Mouse (Mus musculus): ENCODE results near the gene Olfr802. TPM values are rescaled to one million over a fixed set of nuclear protein-coding genes. Genes with fewer than 3 reads are reported as not detected.

The Olfr802 gene
- not detected for total RNA-seq (2023)

DNA sequence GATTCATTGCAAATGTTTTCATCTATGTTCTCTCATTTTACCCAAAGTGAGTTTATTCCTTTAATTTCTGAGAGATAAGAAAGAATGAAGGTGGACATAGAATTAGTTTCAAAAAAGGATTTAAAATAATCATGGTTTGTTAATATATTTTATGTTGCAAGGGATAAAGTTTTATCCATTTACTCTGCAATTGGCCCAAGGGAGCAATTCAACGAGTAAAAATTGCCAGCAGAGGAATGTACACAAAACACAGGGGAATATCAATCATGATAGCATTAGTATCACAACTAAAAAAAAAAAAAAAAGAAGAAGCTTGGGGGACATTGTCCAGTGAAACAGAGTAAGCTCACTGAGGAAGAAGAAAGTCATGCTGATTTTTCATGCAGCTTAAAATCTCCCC is at the start of gene Olfr802:
Gene Olfr802, minus strand, starts transcription at position 101 of the 400 bp plus-strand sequence.

DNA sequence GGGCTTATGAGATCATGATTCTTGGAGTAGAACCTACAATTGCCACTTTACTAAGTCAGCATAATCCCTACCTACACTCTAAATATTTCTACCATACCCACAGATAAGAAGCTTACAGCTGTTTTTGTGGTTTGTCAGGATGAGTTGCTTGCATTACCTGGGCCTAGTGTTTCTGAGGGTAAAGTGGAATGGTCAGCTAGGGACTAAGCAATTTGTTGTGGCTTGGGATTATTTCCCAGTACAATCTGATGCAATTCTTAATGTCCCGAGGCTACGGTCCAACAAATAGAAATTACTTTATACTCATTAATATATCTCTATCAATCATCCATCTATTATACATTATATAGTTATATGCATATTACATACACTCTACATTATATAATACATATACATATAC is 41.3 kb upstream of the Olfr802 start, which contains the start of gene Olfr805:
Gene Olfr805, minus strand, starts transcription at position 101 of the 400 bp plus-strand sequence.

GRCm38 (mm10) chr10:129702910-129703309 is 14.9 kb upstream of the Olfr802 start, which contains the start of gene Olfr804:
Gene Olfr804 (plus strand): TSS chr10:129703210.

DNA sequence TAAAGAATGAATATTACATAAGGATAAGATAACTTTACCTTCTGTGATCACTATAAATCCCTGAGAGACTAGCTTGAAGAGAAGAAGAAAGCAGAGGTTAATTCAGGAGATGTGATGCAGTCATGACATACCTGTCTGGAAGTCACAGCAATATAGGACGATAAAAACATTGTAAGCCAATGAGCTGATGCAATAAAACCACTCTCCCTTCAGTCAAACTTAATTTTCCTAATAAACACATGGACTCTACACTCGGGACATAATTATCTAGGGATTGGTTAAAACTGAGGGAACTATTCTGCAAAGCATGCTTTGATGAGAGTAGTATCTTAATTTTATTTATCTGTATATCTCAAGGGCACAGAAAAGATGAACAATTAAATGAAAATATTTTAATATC is 6.2 kb upstream of the Olfr802 start, which contains the start of gene Olfr803:
Gene Olfr803, minus strand, starts transcription at position 101 of the 400 bp plus-strand sequence.

DNA sequence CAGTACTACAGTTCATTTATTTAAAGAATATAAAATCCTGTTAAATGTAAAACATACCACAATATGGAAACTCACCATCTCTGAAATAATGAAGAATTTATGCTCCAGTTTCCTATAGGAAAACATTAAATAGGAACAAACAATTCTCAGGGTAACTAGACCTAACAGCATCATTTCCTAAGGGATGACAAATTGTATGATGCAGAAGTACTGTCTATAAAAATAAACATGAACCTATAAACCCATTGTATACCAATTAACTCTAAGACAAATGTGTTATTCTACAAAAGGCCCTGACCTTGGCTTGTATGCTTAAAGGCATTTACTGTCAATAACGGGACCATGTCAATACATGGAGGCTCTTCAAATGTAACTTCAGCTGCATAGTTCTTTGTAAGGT is 14.2 kb downstream of the Olfr802 start, which contains the start of gene Olfr801:
Gene Olfr801, minus strand, starts transcription at position 101 of the 400 bp plus-strand sequence.

DNA sequence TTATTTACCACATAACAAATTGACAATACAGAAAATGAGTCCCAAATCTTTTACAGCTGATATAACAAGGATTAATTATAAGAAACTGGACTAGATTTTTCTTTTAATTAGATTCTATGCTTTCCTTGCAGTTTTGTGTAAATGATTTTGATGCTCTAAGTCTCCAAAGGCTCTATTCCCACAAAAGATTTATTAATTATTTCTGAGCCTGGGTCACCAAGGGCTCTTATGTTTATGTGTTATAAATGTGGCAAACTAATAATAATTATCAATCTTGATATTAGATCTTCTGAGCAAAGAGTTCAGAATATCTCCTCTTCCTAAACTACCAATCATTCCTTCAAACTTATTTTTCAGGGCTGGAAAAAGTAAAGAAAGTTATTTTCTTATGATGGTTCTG is 30.6 kb downstream of the Olfr802 start, which contains the start of gene Olfr800:
Gene Olfr800, plus strand, starts transcription at position 301 of the 400 bp plus-strand sequence.

DNA sequence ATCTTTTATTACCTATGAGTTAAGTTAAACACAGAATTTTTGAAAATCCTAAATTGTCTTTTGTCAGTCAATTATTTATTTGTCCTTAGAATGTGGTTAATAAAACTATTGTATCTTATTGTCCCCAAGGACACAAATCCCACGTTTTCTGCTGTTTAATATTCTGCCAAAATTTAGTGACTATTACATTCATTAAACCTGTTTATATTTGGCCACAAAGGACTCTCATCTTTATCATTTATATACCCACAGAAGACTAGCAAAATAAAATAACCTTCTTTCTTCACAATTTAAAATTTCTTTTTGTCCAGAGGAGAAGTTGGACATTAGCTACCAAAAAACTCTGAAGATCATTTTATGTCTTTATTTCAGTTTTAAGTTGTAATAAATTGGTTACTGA is 50.8 kb downstream of the Olfr802 start, which contains the start of gene Olfr799:
Gene Olfr799, plus strand, starts transcription at position 301 of the 400 bp plus-strand sequence.

GRCm38 (mm10) chr10:129627834-129628233 is 60.1 kb downstream of the Olfr802 start, which contains the start of gene Olfr798:
Gene Olfr798 (minus strand): TSS chr10:129627934.

Other genes with a start within 250 kb of the Olfr802 start
- gene Olfr787, start 226.3 kb downstream of the Olfr802 start, total RNA-seq (2023): not detected
- gene Olfr788, start 217.2 kb downstream of the Olfr802 start, total RNA-seq (2023): not detected
- not detected for gene Olfr789, start 203.4 kb downstream of the Olfr802 start, total RNA-seq (2023)
- gene Olfr790, start 189.7 kb downstream of the Olfr802 start, total RNA-seq (2023): not detected
- gene Olfr791, start 166.4 kb downstream of the Olfr802 start, total RNA-seq (2023): not detected
- gene Olfr792, start 149.0 kb downstream of the Olfr802 start, total RNA-seq (2023): not detected
- not detected for gene Olfr794, start 120.5 kb downstream of the Olfr802 start, total RNA-seq (2023)
- gene Olfr796, start 75.6 kb downstream of the Olfr802 start, total RNA-seq (2023): not detected
- gene Olfr798, start 60.2 kb downstream of the Olfr802 start, total RNA-seq (2023): not detected
- gene Olfr799, start 50.7 kb downstream of the Olfr802 start, total RNA-seq (2023): not detected
- not detected for gene Olfr800, start 30.5 kb downstream of the Olfr802 start, total RNA-seq (2023)
- gene Olfr801, start 14.3 kb downstream of the Olfr802 start, total RNA-seq (2023): not detected
- gene Olfr803, start 6.1 kb upstream of the Olfr802 start, total RNA-seq (2023): not detected
- not detected for gene Olfr804, start 15.0 kb upstream of the Olfr802 start, total RNA-seq (2023)
- not detected for gene Olfr805, start 41.2 kb upstream of the Olfr802 start, total RNA-seq (2023)
- gene Olfr806, start 53.8 kb upstream of the Olfr802 start, total RNA-seq (2023): not detected
- not detected for gene Olfr807, start 69.6 kb upstream of the Olfr802 start, total RNA-seq (2023)
- gene Olfr808, start 77.3 kb upstream of the Olfr802 start, total RNA-seq (2023): not detected
- not detected for gene Olfr809, start 86.5 kb upstream of the Olfr802 start, total RNA-seq (2023)
- gene Olfr810, start 106.7 kb upstream of the Olfr802 start, total RNA-seq (2023): not detected
- not detected for gene Olfr811, start 116.2 kb upstream of the Olfr802 start, total RNA-seq (2023)
- not detected for gene Olfr812, start 157.9 kb upstream of the Olfr802 start, total RNA-seq (2023)
- gene Olfr813, start 167.2 kb upstream of the Olfr802 start, total RNA-seq (2023): not detected
- gene Olfr814, start 191.7 kb upstream of the Olfr802 start, total RNA-seq (2023): not detected
- gene Olfr815, start 217.7 kb upstream of the Olfr802 start, total RNA-seq (2023): not detected
- not detected for gene Olfr816, start 227.4 kb upstream of the Olfr802 start, total RNA-seq (2023)

All from CD4-positive naive resting alpha-beta T cell, adult 76 days (primary cell).